Mouse (Mus musculus) heart, adult 8-10 months (tissue): ENCODE measurements around the gene Slc12a3. TPM values are rescaled to one million over a fixed set of nuclear protein-coding genes. Genes with fewer than 3 reads are reported as not detected.
A peak's percentile ranks its signal among the peaks of the same experiment; 100 is the strongest.
"Not testable (repeated sequence)": the region's sequence is repeated elsewhere in the genome, so short reads cannot be mapped to it uniquely, and the experiment has no call there.

Experiments used
- DNase-seq: peaks from one replicate; pipeline ENCODE4 v3.0.0; 2022; ENCODE audit warnings: low spot score
- microRNA-seq: library from miRNA; unstranded; fragments of <30 nt; microRNA quantifications from one replicate; pipeline ENCODE4 v1.2.0, GENCODE M21; 2022
- total RNA-seq, 4 experiments: library from RNA; stranded (reverse); gene quantifications; 2 replicates each; pipeline ENCODE4 v1.2.4; 2022

Slc12a3 gene
- total RNA-seq, 4 experiments from 2014 or later: 0.09 to 0.47 (median 0.11) TPM; not detected in 1

DNA sequence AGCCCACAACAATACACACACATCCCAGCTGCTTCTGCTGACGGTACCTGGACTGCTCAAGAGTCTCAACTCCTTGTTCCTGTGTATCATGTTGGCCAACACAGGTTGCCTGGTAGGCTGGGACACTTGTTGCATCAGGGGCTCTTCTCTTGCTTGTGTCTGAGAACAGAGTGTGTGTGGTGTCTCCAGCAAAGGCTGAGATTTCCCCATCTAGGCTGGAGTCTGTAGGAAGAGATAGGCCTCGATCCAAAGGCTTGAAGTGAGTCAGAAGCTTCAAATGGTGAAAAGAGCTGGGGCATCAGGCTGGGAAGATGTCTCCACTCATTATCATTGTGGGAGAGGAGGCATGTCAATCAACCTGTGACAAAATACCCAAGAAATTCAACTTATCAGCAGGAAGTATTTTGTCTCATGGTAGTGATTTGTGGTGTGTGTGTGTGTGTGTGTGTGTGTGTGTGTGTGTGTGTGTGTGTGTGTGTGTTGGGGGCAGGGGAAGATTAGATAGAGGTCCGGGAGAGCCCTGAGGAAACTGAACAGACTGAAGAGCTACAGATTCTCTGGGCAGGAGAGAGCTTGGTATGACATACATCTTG is 70.5 kb downstream of the Slc12a3 start:
- DNase-seq: no peak

DNA sequence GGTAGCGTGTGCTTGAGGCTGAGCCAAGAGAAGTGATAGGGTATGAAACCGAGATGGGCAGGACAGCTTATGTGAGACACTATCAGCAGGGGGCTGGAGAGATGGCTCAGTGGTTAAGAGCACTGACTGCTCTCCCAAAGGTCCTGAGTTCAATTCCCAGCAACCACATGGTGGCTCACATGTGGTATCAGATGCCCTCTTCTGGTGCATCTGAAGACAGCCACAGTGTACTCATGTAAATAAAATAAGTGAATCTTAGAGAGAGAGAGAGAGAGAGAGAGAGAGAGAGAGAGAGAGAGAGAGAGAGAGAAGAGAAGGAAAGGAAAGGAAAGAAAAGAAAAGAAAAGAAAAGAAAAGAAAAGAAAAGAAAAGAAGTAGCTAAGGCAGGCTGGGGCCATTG is 71.0 kb downstream of the Slc12a3 start:
- not testable (repeated sequence) for DNase-seq

DNA sequence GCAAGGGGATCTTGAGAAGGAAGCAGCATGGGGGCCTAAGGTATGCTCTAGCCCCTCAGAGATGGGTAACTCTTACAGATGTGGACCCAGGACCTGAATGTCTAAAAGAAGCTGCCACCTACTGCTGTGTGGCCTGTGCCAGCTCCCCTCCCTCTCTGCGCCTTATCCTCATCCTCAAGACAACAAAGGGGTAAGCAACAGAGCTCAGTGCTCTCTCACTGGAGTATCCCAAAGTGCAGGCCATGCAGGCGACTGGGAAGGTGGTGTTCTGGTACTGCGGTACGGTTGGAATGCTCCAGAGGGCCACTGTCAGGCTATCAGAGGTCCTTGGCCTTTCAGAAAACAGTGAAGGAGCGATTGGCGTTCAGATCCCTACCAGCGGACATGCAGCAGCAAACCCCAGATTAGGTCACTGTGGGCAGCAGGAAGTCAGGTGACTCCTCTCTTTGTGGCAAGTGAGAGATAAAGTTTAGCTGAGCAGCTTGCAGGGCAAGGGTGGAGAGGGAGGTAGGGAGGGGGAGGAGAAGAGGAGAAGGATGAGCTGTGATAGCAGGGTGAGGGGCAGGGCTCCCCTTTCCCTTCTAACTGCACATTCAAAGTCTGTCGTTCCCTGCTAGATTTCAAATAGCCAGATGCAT is 79.6 kb downstream of the Slc12a3 start:
- no peak for DNase-seq

DNA sequence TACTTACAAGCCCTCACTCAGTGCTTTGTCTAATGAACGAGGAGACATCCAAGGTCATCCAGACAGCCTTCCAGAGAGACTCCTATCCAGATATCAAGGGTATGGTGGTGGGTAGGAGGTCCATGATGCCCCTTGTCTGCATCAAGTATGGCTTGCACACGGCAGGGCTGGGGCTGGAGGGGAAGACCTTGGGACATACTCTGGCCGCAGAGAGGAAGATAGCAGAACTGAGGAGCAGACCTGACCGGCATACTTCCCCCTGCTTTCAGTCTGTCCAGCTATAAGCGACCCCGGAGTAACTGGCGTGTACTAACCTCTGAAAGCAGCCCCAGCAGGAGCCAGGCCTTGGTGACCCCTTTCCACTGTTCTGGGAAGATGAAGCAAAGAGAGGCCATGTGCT is 80.5 kb downstream of the Slc12a3 start:
- no peak for DNase-seq

DNA sequence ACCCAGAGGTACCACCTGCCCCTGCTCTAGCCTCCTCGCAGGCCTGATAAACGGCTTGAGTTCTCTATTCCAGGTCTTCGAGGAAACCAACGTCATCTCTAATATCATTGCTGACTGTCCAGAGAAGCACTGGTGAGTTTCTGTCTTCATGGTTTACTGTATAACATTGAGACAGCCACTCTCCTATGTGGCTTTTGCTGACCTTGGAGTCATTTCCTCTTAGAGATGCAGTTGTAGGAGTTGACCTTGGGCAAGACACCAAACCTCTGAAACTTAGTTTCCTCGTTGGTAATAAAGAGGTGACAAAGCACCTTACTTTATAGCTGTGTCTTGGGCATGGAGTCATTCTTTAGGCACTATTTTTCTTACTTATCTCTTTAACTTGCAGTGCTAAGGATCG is 83.5 kb downstream of the Slc12a3 start:
- no peak for DNase-seq

DNA sequence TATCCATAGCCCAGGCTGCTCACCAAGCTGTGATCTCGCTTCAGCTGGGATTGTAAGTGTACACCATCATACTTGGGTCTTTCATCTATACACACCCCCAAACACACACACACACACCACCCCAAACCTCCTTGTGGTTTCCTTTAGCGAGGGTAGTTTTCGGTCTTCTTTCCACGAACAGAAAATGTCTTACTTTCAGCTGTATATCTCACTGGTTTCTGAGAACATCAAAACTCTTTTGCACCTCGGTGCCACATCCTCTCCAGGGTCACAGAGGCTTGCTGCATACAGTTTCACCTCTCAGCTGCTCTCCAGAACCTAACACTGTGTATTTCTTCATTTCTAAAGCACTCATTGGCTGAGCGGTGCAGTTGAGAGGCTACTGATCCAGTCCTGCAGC is 84.5 kb downstream of the Slc12a3 start:
- DNase-seq: no peak

DNA sequence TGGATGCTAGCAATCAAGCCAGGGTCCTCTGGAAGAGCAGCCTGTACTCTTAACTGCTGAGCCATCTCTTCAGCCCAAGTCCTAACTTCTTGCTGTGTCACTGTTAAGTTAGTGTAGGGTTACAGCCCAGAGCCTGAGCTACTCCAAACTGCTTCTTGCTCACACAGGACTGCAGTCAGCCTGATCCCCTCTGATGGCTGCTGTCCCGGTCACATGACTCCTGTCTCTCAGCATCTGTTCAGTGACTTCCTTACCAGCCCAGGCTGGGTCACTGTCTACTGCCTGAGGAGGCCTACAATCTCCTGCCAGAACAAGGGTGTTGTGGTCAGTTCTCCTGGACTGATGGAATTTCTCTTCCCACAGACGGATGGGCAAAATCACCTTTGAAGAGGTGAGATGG is 86.2 kb downstream of the Slc12a3 start:
- no peak for DNase-seq

Small RNAs within 50 kb of the gene (microRNA-seq; reads per million reads assigned to microRNA genes)
- gene Mir138-2: 17.9 reads per million, percentile 34 among the genes with 10 or more reads in this experiment

Other genes with a start within 250 kb of the Slc12a3 start
- gene Bbs2, start 230.3 kb upstream of the Slc12a3 start, total RNA-seq: 10 to 100 TPM in 2 of 4 experiments, 1 to 10 TPM in 2; 7.6 to 15.7 (median 9.4) TPM
- gene Mt4, start 192.0 kb upstream of the Slc12a3 start, total RNA-seq: not detected
- gene Mt3, start 176.6 kb upstream of the Slc12a3 start, total RNA-seq: 1 to 10 TPM; 2.3 to 5.4 (median 4.3) TPM
- 100 to 1,000 TPM in 1 of 4 experiments, 10 to 100 TPM in 3; 34.4 to 168 (median 56.0) TPM for gene Mt2, start 156.5 kb upstream of the Slc12a3 start, total RNA-seq
- 100 to 1,000 TPM; 196 to 496 (median 239) TPM for gene Mt1, start 150.1 kb upstream of the Slc12a3 start, total RNA-seq
- gene Nup93, start 114.6 kb upstream of the Slc12a3 start, total RNA-seq: 10 to 100 TPM; 12.4 to 17.9 (median 15.4) TPM
- gene Herpud1, start 57.2 kb downstream of the Slc12a3 start, total RNA-seq: 100 to 1,000 TPM; 233 to 419 (median 274) TPM
- gene Nlrc5, start 105.2 kb downstream of the Slc12a3 start, total RNA-seq: 1 to 10 TPM; 1.7 to 3.1 (median 2.0) TPM
- 1 to 10 TPM; 3.7 to 5.0 (median 4.5) TPM for gene Cpne2, start 203.8 kb downstream of the Slc12a3 start, total RNA-seq